Mouse (Mus musculus): ENCODE measurements around the gene Maob.

The Maob gene

GRCm38 (mm10) chrX:16817261-16817769 lies at the start of gene Maob:
Gene Maob, minus strand, starts transcription at chrX:16817366.
- peak; percentile 18 for DNase-seq (ENCODE audit: low spot score)

- DNase-seq (ENCODE audit: low spot score): no peak
These were observed 43.1 kb upstream of the Maob start for GRCm38 (mm10) chrX:16860244-16860643.

- no peak for DNase-seq (ENCODE audit: low spot score)
These were observed 28.9 kb upstream of the Maob start for GRCm38 (mm10) chrX:16846034-16846433.

- DNase-seq (ENCODE audit: low spot score): no peak
These were observed 24.3 kb upstream of the Maob start for GRCm38 (mm10) chrX:16841443-16841842.

- no peak for DNase-seq (ENCODE audit: low spot score)
These were observed 20.1 kb upstream of the Maob start for GRCm38 (mm10) chrX:16837293-16837692.

- DNase-seq (ENCODE audit: low spot score): no peak
These were observed 19.4 kb upstream of the Maob start for GRCm38 (mm10) chrX:16836488-16837082.

- DNase-seq (ENCODE audit: low spot score): no peak
These were observed 8.9 kb upstream of the Maob start for GRCm38 (mm10) chrX:16826028-16826427.

GRCm38 (mm10) chrX:16815965-16816364 lies 1.2 kb downstream of the Maob start:
- DNase-seq (ENCODE audit: low spot score): no peak

GRCm38 (mm10) chrX:16812080-16812479 lies 5.1 kb downstream of the Maob start:
- no peak for DNase-seq (ENCODE audit: low spot score)

GRCm38 (mm10) chrX:16767453-16767852 lies 49.7 kb downstream of the Maob start:
- DNase-seq (ENCODE audit: low spot score): no peak

- no peak for DNase-seq (ENCODE audit: low spot score)
These were observed 51.0 kb downstream of the Maob start for GRCm38 (mm10) chrX:16766156-16766555.

- DNase-seq (ENCODE audit: low spot score): no peak
These were observed 55.7 kb downstream of the Maob start for GRCm38 (mm10) chrX:16761430-16761829.

- no peak for DNase-seq (ENCODE audit: low spot score)
These were observed 62.4 kb downstream of the Maob start for GRCm38 (mm10) chrX:16754761-16755160.

- DNase-seq (ENCODE audit: low spot score): no peak
These were observed 68.2 kb downstream of the Maob start for GRCm38 (mm10) chrX:16748932-16749331.

GRCm38 (mm10) chrX:16714033-16714432 lies 103.1 kb downstream of the Maob start:
- no peak for DNase-seq (ENCODE audit: low spot score)

- no peak for DNase-seq (ENCODE audit: low spot score)
These were observed 111.1 kb downstream of the Maob start for GRCm38 (mm10) chrX:16706094-16706493.

Measured in ovary, adult 18-20 months (tissue).